23 mouse cellular contexts compared by ENCODE assay signal in the genomic region with DNA sequence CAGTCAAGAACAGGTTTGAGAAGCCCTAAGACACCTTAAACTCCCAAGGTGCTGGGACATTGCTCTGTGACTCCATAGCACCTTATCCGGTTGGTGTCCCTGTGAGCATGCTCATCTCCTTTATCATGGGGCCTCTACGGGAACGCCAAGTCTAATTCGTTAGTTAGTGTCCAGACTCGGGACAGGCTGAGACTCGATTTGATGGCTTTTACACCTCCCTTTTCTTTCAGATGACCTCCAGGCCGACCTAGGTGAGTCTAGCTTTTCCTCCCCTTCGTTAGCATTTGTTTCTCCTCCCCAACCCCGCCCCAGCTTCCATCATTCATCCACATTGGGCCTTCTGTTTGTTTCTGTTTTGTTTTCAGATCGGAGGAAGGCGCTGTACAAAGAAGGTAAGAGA. TPM values are rescaled to one million over a fixed set of nuclear protein-coding genes. Genes with fewer than 3 reads are reported as not detected.
"Had no signal": no experiment of that assay in that cellular context is flagged by ENCODE, and none has a peak within 500 bp of the region (broad histone marks: within the 10 kb centered on the region; RNA-seq: fewer than 3 reads in every experiment).

No protein-coding gene starts in this region.

- H3K36me3 ChIP-seq: lung, embryonic 15.5 days; midbrain, embryonic 13.5 days; midbrain, embryonic 15.5 days; neural tube, embryonic 12.5 days; stomach, embryonic 15.5 days had no signal

- H3K4me3 ChIP-seq: lung, embryonic 15.5 days; megakaryocyte, embryonic 14.5 days; midbrain, embryonic 13.5 days; midbrain, embryonic 15.5 days; neural tube, embryonic 12.5 days; stomach, embryonic 15.5 days had no signal

- H3K27ac ChIP-seq: lung, embryonic 15.5 days; macrophage; midbrain, embryonic 13.5 days; midbrain, embryonic 15.5 days; neural tube, embryonic 12.5 days; stomach, embryonic 15.5 days; stomach, postnatal 0 days had no signal

- H3K9me3 ChIP-seq: lung, embryonic 15.5 days; megakaryocyte, embryonic 14.5 days; midbrain, embryonic 13.5 days; midbrain, embryonic 15.5 days; neural tube, embryonic 12.5 days; stomach, embryonic 15.5 days had no signal

- H3K27me3 ChIP-seq: lung, embryonic 15.5 days; midbrain, embryonic 13.5 days; midbrain, embryonic 15.5 days; neural tube, embryonic 12.5 days; stomach, embryonic 15.5 days had no signal

- H3K4me1 ChIP-seq: lung, embryonic 15.5 days; midbrain, embryonic 13.5 days; midbrain, embryonic 15.5 days; neural tube, embryonic 12.5 days; stomach, embryonic 15.5 days had no signal

- H3K9ac ChIP-seq: lung, embryonic 15.5 days; midbrain, embryonic 13.5 days; midbrain, embryonic 15.5 days; neural tube, embryonic 12.5 days; stomach, embryonic 15.5 days had no signal

- DNase-seq: lung, adult 2 months; lung, postnatal 14 days; lung, postnatal 36 days; right cerebral cortex, postnatal 14 days; thymus, adult 2 months; thymus, postnatal 25 days; thymus, postnatal 4 days had no signal

RNA-seq across cellular contexts. Expression of gene Btnl1, which starts 4.9 kb away (rescaled TPM):
- total RNA-seq: megakaryocyte progenitor cell, adult 5-6 weeks; midbrain, postnatal 0 days; monocyte, adult 5-6 weeks had no signal
- polyA plus RNA-seq: lung, embryonic 15.5 days; lung, postnatal 0 days; macrophage; midbrain, embryonic 11.5 days; midbrain, embryonic 13.5 days; midbrain, embryonic 15.5 days; midbrain, postnatal 0 days; neural tube, embryonic 12.5 days; neural tube, embryonic 14.5 days; urinary bladder, adult 2 months had no signal

RNA-seq across cellular contexts. Expression of gene BC051142, which starts 16.7 kb away (rescaled TPM):
- total RNA-seq: monocyte, adult 5-6 weeks had no signal

RNA-seq across cellular contexts. Expression of gene Btnl2, which starts 27.3 kb away (rescaled TPM):
- total RNA-seq: megakaryocyte progenitor cell, adult 5-6 weeks; midbrain, postnatal 0 days had no signal
- polyA plus RNA-seq: lung, postnatal 0 days; midbrain, embryonic 13.5 days; midbrain, embryonic 15.5 days; midbrain, postnatal 0 days; neural tube, embryonic 12.5 days; neural tube, embryonic 14.5 days had no signal

RNA-seq across cellular contexts. Expression of gene H2-Eb2, which starts 56.4 kb away (rescaled TPM):
- polyA plus RNA-seq: lung, postnatal 0 days; midbrain, embryonic 11.5 days; midbrain, embryonic 13.5 days; neural tube, embryonic 12.5 days; stomach, embryonic 15.5 days; stomach, postnatal 0 days; testis, adult 2 months had no signal
